Mouse (Mus musculus): ENCODE results near the gene Gpr182.

Gpr182 gene

DNA sequence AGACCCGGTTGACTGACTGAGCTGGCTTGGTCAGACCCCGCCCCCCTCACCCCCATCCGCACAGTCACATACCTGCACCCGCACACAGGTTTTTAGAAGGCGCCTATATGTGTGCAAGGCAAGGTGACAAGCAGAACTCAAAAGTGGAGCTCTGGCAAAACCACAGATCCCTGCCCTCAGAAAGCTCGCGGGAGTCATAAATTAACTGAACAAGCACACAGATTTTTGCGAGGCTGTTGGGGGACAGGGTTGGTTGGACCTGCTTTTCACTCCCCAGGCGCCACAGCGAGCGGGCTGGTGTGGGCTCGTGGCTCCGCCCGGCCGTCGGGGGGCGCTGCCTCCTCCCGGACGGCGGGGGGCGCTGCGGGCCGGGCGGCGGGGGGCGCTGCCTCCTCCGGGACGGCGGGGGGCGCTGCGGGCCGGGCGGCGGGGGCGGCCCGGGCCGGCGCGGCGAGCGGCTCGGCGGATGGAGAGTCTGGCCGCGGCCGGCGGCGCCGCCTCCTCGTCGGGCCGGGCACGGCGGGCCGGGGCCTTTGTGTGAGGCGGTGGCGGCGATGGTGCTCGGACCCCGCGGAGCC, 12.4 kb downstream of the Gpr182 start, which contains the start of gene Zbtb39:
Zbtb39 (plus strand) TSS at position 456 of the 578 bp plus-strand sequence.
- DNase-seq (ENCODE audit: low spot score in 2 of 2) = peak; percentile 74 to 82

- DNase-seq (ENCODE audit: low spot score in 2 of 2) = peak; percentile 51 to 76
Measured at GRCm38 (mm10) chr10:127738151-127738882, 13.2 kb downstream of the Gpr182 start.

DNA sequence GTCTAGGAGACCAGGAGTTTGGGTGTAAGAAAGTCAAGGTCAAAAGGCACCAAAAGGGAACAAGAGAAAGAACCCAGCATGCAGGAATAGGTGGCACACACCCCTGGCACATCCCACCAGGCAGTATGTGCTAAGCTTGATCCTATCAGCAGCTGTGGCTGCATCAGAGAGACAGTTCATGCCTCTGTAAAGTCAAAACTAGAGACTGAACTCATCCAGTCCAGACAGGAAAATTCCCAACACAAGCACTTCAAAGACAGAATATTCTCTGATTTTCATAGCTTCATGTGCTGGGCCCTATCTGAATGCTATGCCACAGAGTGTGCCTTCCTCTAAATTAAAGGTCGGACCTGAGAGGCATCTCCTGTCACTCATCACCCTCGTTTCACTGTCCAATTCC, 14.0 kb downstream of the Gpr182 start:
- no peak for DNase-seq (ENCODE audit: low spot score in 2 of 2)

DNA sequence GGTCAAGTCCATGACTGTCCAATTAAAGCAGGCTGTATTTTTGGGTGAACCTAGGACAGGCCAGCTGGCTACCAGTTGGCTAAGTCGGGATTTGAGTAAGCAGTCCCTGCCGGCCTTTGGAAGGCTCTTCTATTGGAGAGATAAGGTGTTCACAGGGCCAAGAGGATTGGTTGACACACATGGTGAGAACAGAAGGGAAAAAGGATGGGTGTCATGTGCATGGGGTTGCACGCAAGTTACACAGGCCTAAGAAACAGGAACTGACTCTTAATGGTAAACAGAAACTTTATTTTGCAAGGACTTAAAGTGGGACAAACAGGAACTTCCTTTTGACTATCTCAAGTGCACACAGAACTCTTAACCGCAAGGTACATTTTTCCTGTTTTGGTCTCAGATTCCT, 14.6 kb downstream of the Gpr182 start:
- no peak for DNase-seq (ENCODE audit: low spot score in 2 of 2)

DNA sequence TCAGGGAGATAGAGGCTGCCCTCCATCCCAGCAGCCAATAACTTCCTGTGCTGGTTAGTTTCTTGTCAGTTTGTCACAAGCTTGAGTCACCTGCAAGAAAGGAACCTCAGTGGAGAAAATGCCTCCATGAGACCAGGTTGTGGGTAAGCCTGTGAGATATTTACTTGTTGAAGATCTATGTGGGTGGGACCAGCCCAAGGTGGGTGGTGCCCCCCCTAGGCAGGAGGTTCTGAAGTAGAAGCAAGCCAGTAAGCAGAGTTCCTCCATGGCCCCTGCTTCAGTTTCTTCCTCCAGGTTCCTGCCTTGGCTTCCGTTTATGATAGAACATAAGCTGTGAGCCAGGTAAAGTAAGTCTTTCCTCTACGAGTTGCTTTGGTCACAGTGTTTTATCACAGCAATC, 15.3 kb downstream of the Gpr182 start:
- no peak for DNase-seq (ENCODE audit: low spot score in 2 of 2)

DNA sequence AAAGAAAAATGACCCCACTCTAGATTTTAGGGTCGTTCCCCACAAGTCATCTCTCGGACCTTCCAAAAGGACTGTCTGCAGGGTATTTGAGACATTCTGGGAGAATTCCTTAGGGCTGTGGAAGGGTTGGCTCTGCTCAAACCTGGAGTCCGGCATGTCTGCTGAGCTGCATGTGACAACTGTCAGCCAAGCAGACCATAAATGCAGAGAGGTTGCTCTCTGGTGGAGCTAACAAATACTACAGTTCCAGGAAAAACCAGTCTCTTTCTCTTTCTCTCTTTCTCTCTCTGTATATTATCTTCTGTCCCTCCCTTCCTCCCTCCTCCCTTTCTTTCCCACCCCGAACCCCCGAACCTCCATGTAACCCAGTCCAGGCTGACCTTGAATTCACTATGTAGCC, 17.1 kb downstream of the Gpr182 start:
- no peak for DNase-seq (ENCODE audit: low spot score in 2 of 2)

- DNase-seq (ENCODE audit: low spot score in 2 of 2) = no peak
Measured at GRCm38 (mm10) chr10:127731397-127731796, 20.1 kb downstream of the Gpr182 start.

DNA sequence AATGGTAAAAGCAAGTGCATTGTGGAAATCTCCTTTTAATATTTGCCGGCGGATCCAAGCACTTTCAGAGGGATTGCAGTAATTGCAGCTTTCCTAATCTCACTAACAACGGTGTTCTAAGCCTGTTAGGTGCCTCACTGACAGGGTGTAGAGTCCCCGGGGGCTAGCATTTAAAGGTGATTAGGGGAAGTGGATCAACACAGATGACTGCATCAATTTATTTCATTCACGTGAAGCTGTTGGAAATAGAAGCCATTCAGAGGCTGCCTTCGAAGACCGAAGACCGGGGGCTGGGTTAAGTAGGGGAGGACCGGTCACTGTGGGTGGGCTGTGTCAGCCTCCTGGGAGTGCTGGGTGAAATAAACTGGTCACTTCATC, 20.6 kb downstream of the Gpr182 start:
- no peak for DNase-seq (ENCODE audit: low spot score in 2 of 2)

DNA sequence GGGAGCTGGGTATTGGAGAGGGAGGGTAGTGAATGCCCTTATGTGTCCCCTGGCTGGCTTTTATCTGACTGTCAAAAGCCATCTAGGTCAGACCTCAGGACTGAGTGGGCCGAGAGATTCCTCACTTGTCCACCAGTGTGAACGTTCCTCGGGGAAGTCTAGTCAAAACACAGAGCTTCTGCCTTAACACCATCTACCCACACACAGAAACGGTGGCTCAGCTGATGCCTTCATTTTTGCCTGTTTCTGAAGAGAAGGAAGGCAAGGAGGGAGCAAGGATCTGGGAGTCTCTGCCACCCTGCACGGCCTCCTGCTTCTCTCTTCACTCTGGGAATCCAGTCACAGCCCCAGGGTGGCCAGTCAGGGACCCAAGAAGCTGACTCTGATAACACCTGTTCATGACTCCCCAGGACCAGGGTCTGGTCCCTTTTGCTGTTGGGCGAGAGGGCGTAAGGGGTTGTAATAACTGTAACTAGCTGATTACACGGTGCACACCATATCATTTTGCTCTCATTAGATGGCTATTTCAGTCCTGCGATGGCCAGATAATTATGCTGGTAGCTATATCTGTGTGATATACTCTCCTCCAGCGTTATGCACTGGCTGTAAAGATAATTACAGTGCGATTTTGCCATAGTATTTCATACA, 21.1 kb downstream of the Gpr182 start:
- no peak for DNase-seq (ENCODE audit: low spot score in 2 of 2)

- DNase-seq (ENCODE audit: low spot score in 2 of 2) = no peak
Measured at GRCm38 (mm10) chr10:127728437-127728836, 23.1 kb downstream of the Gpr182 start.

GRCm38 (mm10) chr10:127725136-127725535, 26.4 kb downstream of the Gpr182 start:
- no peak for DNase-seq (ENCODE audit: low spot score in 2 of 2)

- no peak for DNase-seq (ENCODE audit: low spot score in 2 of 2)
Measured at GRCm38 (mm10) chr10:127724178-127724577, 27.4 kb downstream of the Gpr182 start, which contains the start of gene Tac2. TSS of gene Tac2 (plus strand) at chr10:127724478.

DNA sequence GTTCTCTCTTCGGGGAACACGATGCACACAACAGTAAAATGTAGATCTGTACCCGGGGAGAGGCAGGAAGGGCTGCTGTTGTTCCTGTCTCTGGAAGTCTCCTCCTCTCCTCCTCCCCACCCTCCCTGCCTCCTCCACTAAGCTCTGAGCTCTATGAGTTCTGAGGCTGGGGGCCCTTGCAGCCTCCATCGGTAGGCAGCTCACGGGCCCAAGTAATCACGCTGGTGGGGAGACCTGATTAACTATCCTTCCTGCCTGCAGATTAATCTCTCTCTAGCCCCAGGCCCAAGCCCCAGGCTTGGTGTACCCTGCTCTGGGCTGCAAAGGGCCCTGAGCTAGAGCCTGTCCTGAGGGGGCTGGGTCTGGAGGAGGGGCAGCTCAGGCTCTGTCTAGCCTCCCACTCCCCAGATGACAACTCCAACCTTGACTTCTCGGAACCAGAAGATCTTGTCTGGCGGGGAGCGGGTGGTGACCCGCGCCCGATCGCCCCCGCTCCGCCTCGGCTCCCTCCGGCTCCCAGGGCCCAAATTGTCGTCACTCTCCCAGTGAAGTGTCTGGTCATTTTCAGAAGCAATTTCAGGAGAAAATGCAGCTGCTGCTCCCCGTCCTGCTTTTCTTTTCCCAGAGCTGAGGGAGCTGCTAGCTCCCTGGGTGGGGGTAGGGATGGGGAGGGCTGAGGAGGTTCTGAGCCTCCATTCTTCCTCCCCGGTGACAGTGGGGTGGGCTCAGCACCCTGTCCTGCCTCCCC, 29.7 kb downstream of the Gpr182 start:
- DNase-seq (ENCODE audit: low spot score in 2 of 2) = no peak

DNA sequence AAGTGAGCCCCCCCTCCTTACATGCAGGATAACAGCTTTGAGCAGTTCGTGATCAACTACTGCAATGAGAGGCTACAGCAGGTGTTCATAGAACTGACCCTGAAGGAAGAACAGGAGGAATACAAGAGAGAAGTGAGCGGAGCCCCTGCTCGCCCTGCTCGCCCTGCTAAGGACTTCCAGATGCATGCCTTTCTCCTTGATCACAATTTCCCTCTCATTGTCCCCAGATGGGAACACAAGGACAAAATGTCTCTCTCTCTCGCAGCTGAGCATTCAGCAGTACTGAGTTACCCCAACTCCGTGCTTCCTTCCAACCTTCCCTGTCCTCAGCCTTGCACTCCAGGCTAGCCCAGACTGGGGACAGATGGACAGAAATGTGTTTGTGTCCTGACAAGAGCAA, 38.8 kb downstream of the Gpr182 start:
- DNase-seq (ENCODE audit: low spot score in 2 of 2) = no peak

GRCm38 (mm10) chr10:127710331-127710730, 41.2 kb downstream of the Gpr182 start:
- DNase-seq (ENCODE audit: low spot score in 2 of 2) = no peak

DNA sequence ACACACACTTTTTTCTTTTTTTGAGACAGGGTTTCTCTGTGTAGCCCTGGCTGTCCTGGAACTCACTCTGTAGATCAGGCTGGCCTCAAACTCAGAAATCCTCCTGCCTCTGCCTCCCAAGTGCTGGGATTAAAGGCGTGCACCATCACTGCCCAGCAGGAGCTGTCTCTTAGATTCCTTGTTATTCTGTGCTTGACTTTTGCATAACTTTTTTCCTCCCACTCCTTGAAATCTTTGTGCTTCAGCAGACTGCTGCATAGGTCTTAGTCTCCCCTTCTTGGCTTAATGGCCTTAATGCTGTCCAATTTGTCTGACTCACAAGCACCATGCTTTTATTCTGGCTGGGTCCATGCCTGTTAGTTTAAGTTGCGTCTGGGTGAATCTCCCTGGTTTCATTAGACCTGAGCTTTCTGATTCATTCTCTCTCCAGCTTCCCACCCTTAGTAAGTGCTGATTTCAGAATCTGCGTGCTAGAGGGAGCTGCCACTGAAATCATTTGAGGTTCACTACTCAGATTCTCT, 42.6 kb downstream of the Gpr182 start:
- no peak for DNase-seq (ENCODE audit: low spot score in 2 of 2)

GRCm38 (mm10) chr10:127707721-127708120, 43.8 kb downstream of the Gpr182 start:
- no peak for DNase-seq (ENCODE audit: low spot score in 2 of 2)

GRCm38 (mm10) chr10:127705783-127706182, 45.7 kb downstream of the Gpr182 start:
- DNase-seq (ENCODE audit: low spot score in 2 of 2) = no peak

DNA sequence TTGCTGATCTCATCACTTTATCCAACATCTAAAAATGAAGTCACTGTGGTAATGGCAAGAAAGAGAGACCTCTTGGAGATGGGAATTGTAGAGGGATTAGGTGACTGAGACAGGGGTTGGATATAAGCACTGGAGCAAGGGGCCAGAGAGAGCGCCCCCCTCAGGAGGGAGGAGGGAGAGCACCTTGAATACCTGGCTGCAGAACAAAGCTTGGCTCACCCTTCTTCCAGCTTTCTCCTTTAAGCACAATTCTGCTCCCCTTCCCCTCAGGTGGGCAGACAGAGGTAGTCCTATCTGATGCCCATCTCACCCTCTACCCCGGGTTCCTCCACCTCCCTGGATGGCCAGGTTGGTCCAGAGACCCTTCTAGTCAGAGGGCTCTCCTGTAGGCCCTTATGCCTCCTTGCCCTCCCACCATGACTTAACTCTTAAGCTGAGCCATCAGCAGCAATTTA, 46.7 kb downstream of the Gpr182 start, which contains the start of gene Myo1a:
Myo1a (plus strand) TSS at position 405 of the 455 bp plus-strand sequence.
- DNase-seq (ENCODE audit: low spot score in 2 of 2) = no peak

DNA sequence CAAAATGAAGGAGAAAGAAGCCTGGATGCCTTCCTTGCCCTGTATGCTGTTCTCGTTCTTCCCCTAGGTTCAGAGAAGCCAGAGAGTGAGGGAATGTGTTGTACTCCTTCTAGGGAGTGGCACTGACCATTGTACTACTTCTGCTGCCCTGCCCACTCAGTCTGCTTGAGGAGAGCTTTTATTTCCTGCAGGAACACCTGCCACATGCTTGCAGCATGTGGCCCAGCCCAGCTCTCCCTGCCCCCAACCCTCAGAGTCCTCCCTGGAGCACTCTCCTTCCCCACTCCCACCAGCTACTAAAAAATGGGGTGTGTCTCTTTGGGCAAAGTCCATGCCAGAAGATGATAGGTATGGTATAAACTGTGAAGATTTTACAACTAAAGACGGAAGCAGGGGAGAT, 47.2 kb downstream of the Gpr182 start:
- DNase-seq (ENCODE audit: low spot score in 2 of 2) = no peak

GRCm38 (mm10) chr10:127703299-127703698, 48.2 kb downstream of the Gpr182 start:
- no peak for DNase-seq (ENCODE audit: low spot score in 2 of 2)

DNA sequence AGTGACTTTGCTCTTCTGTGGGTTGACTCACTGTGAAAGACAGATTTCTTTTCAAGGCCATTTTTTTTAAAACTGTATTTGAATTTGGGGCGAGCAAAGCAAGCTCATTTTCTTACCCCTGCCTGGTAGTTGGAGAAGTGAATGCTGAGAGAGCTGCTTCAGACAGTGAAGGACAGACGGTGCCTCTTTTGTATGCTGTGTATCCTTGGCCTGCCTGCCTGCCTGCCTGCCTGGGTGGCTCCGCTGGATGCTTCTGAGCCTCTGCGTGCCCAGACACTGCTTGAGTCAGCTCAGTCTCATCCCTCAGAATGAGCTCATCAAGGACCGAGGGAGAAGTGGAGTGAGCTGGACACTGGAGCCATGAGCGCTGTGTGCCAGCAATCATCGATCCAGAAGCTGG, 52.6 kb downstream of the Gpr182 start:
- DNase-seq (ENCODE audit: low spot score in 2 of 2) = no peak
